Mouse (Mus musculus): ENCODE data around the gene Dmrta1. TPM values are rescaled to one million over a fixed set of nuclear protein-coding genes. Genes with fewer than 3 reads are reported as not detected.

Gene Dmrta1
- total and polyA plus RNA-seq, 2 experiments from 2014 or later: 0.35 to 0.71 TPM

- Histone ChIP-seq H3K36me3 (ENCODE audit: insufficient read depth, low read length) (no peaks in the 10 kb centered on the region), H3K27me3 (ENCODE audit: insufficient read depth, low read length) (no peaks in the 10 kb centered on the region), H3K9ac (replicated peaks; ENCODE audit: low read length, poor library complexity, severe bottlenecking) (no peak overlapping the region), H3K4me2 (ENCODE audit: low read depth, low read length, poor library complexity, severe bottlenecking) (no peak overlapping the region), H3K4me3 (ENCODE audit: low read depth, low read length) (no peak overlapping the region), H3K4me1 (ENCODE audit: insufficient read depth, low read length) (no peaks in the 10 kb centered on the region; the same call in 1 of the 2 replicates), H3K9me3 (ENCODE audit: low read length) (no peaks in the 10 kb centered on the region), H3K27ac (ENCODE audit: low read depth, low read length) (no peak overlapping the region)
- no peak for ATAC-seq (ENCODE audit: low FRiP score)
- WGBS: 22% methylated on average over 5 of the region's 5 CpGs
- DNase-seq (ENCODE audit: low spot score): no peak
- TF ChIP-seq CTCF (IDR thresholded peaks at IDR 0.05): no peak
Observed at GRCm38 (mm10) chr4:89678713-89679112, 523 bp upstream of the Dmrta1 start.

- DNase-seq (ENCODE audit: low spot score): peak; percentile 27
- TF ChIP-seq CTCF (IDR thresholded peaks at IDR 0.05): no peak
Observed at GRCm38 (mm10) chr4:89687961-89688803, 8.9 kb downstream of the Dmrta1 start.

GRCm38 (mm10) chr4:89688804-89689497, 9.7 kb downstream of the Dmrta1 start:
- Histone ChIP-seq H3K4me2 (ENCODE audit: low read depth, low read length, poor library complexity, severe bottlenecking) (peak overlapping the region; percentile 76), H3K9ac (replicated peaks; ENCODE audit: low read length, poor library complexity, severe bottlenecking) (peak overlapping the region; percentile 61; the same call in 1 of the 2 replicates), H3K4me3 (ENCODE audit: low read depth, low read length) (peak overlapping the region; percentile 62), H3K36me3 (ENCODE audit: insufficient read depth, low read length) (no peaks in the 10 kb centered on the region), H3K27me3 (ENCODE audit: insufficient read depth, low read length) (peaks cover 20% of the 10 kb centered on the region), H3K27ac (ENCODE audit: low read depth, low read length) (no peak overlapping the region), H3K9me3 (ENCODE audit: low read length) (no peaks in the 10 kb centered on the region), H3K4me1 (ENCODE audit: insufficient read depth, low read length) (peaks cover 5% of the 10 kb centered on the region; the same call in 1 of the 2 replicates)
- no peak for TF ChIP-seq CTCF (IDR thresholded peaks at IDR 0.05)
- no peak for DNase-seq (ENCODE audit: low spot score)
- ATAC-seq (ENCODE audit: low FRiP score): no peak; the same call in 1 of the 2 replicates
- 5% methylated on average over 16 of the region's 16 CpGs for WGBS

More at GRCm38 (mm10) chr4:89687961-89688803, 8.9 kb downstream of the Dmrta1 start:
- ATAC-seq (ENCODE audit: low FRiP score): peak; percentile 79
- peaks cover 20% of the 10 kb centered on the region for H3K27me3 ChIP-seq (ENCODE audit: insufficient read depth, low read length)
- H3K4me3 ChIP-seq (ENCODE audit: low read depth, low read length): peak overlapping the region; percentile 62
- WGBS: 2% methylated on average over 76 of the region's 78 CpGs
- no peaks in the 10 kb centered on the region for H3K9me3 ChIP-seq (ENCODE audit: low read length)
- peak overlapping the region; percentile 61 for H3K9ac ChIP-seq (replicated peaks; ENCODE audit: low read length, poor library complexity, severe bottlenecking)
- H3K36me3 ChIP-seq (ENCODE audit: insufficient read depth, low read length): no peaks in the 10 kb centered on the region
- H3K4me2 ChIP-seq (ENCODE audit: low read depth, low read length, poor library complexity, severe bottlenecking): peak overlapping the region; percentile 76
- H3K27ac ChIP-seq (ENCODE audit: low read depth, low read length): no peak overlapping the region
- H3K4me1 ChIP-seq (ENCODE audit: insufficient read depth, low read length): peaks cover 5% of the 10 kb centered on the region; the same call in 1 of the 2 replicates

DNA sequence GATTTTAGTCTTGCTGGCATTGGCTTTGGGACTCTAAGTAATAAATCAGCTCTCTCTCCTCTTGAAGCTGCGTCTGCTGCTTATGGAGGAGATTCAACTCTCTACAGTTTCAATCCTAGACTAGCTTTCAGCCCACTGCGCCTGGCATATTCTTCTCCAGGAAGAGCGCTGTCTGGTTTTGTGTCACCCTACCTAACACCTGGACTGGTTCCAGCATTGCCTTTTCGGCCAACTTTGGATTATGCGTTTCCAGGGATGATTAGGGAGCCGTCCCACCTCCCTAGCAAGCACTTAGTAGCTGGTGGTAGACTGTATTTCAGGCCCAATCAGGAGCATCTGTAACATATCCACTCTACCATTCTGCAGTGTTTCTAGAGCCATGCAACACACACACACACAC, 12.7 kb downstream of the Dmrta1 start:
- no peaks in the 10 kb centered on the region for H3K9me3 ChIP-seq (ENCODE audit: low read length)
- H3K4me1 ChIP-seq (ENCODE audit: insufficient read depth, low read length): peaks cover 5% of the 10 kb centered on the region; the same call in 1 of the 2 replicates
- H3K4me2 ChIP-seq (ENCODE audit: low read depth, low read length, poor library complexity, severe bottlenecking): no peak overlapping the region
- WGBS: 84% methylated on average over 6 of the region's 6 CpGs
- H3K9ac ChIP-seq (replicated peaks; ENCODE audit: low read length, poor library complexity, severe bottlenecking): no peak overlapping the region
- no peak overlapping the region for H3K27ac ChIP-seq (ENCODE audit: low read depth, low read length)
- H3K36me3 ChIP-seq (ENCODE audit: insufficient read depth, low read length): no peaks in the 10 kb centered on the region
- DNase-seq (ENCODE audit: low spot score) (peak; percentile 2), ATAC-seq (ENCODE audit: low FRiP score) (no peak)
- TF ChIP-seq CTCF (IDR thresholded peaks at IDR 0.05): no peak
- no peak overlapping the region for H3K4me3 ChIP-seq (ENCODE audit: low read depth, low read length)
- H3K27me3 ChIP-seq (ENCODE audit: insufficient read depth, low read length): peaks cover 20% of the 10 kb centered on the region

GRCm38 (mm10) chr4:89692780-89693179, 13.5 kb downstream of the Dmrta1 start:
- WGBS: 40% methylated on average over 1 of the region's 1 CpGs
- ATAC-seq (ENCODE audit: low FRiP score) (no peak), DNase-seq (ENCODE audit: low spot score) (no peak)
- H3K9me3 ChIP-seq (ENCODE audit: low read length): no peaks in the 10 kb centered on the region
- no peak overlapping the region for H3K9ac ChIP-seq (replicated peaks; ENCODE audit: low read length, poor library complexity, severe bottlenecking)
- peak; percentile 52 for TF ChIP-seq CTCF (IDR thresholded peaks at IDR 0.05)
- peaks cover 5% of the 10 kb centered on the region; the same call in 1 of the 2 replicates for H3K4me1 ChIP-seq (ENCODE audit: insufficient read depth, low read length)
- no peak overlapping the region for H3K4me3 ChIP-seq (ENCODE audit: low read depth, low read length)
- no peaks in the 10 kb centered on the region for H3K36me3 ChIP-seq (ENCODE audit: insufficient read depth, low read length)
- H3K4me2 ChIP-seq (ENCODE audit: low read depth, low read length, poor library complexity, severe bottlenecking): no peak overlapping the region
- H3K27ac ChIP-seq (ENCODE audit: low read depth, low read length): no peak overlapping the region
- peaks cover 12% of the 10 kb centered on the region for H3K27me3 ChIP-seq (ENCODE audit: insufficient read depth, low read length)

All from midbrain, postnatal 0 days (tissue).